Mouse (Mus musculus) neural tube, embryonic 11.5 days (tissue): ENCODE measurements around the gene Trim12c. TPM values are rescaled to one million over a fixed set of nuclear protein-coding genes. Genes with fewer than 3 reads are reported as not detected.
A peak's percentile ranks its signal among the peaks of the same experiment; 100 is the strongest.
"Not testable (repeated sequence)": the region's sequence is repeated elsewhere in the genome, so short reads cannot be mapped to it uniquely, and the experiment has no call there.

Experiments used
- ATAC-seq: fragments of 200-750 bp; cut with Nextera tagmentation; 2 replicates; pipeline ENCODE4 v1.8.0; 2017; ENCODE audit warnings: moderate number of reproducible peaks, mild to moderate bottlenecking, moderate TSS enrichment, moderate library complexity; ENCODE audit not compliant: insufficient read depth, low FRiP score, low TSS enrichment
- DNase-seq: peaks from one replicate; pipeline ENCODE4 v3.0.0-alpha.2; 2015; ENCODE audit warnings: low spot score
- H3K27ac ChIP-seq: fragments of 300-500 bp; sonication (generic); 2 replicates; pipeline ENCODE4 v1.5.1; 2014; ENCODE audit warnings: low read depth, mild to moderate bottlenecking, low read length
- H3K27me3 ChIP-seq: fragments of 300-500 bp; sonication (generic); 2 replicates; pipeline ENCODE4 v1.6.1; 2014; ENCODE audit warnings: mild to moderate bottlenecking, low read length, mixed read lengths; ENCODE audit not compliant: control insufficient read depth, insufficient read depth
- H3K36me3 ChIP-seq: fragments of 300-500 bp; sonication (generic); 2 replicates; pipeline ENCODE4 v1.6.1; 2014; ENCODE audit warnings: mild to moderate bottlenecking, low read length, moderate library complexity, mixed read lengths; ENCODE audit not compliant: control insufficient read depth, insufficient read depth
- H3K4me1 ChIP-seq: fragments of 300-500 bp; sonication (generic); 2 replicates; pipeline ENCODE4 v1.6.1; 2014; ENCODE audit warnings: low read length, mixed read lengths; ENCODE audit not compliant: control insufficient read depth, insufficient read depth
- H3K4me2 ChIP-seq: fragments of 300-500 bp; sonication (generic); 2 replicates; pipeline ENCODE4 v1.6.1; 2014; ENCODE audit warnings: low read depth, mild to moderate bottlenecking, moderate library complexity
- H3K4me3 ChIP-seq: fragments of 300-500 bp; sonication (generic); 2 replicates; pipeline ENCODE4 v1.5.1; 2014; ENCODE audit warnings: low read depth, low read length
- H3K9ac ChIP-seq: fragments of 300-500 bp; sonication (generic); 2 replicates; pipeline ENCODE4 v1.6.1; 2014; ENCODE audit warnings: mild to moderate bottlenecking, low read length
- H3K9me3 ChIP-seq: fragments of 300-500 bp; sonication (generic); 2 replicates; pipeline ENCODE4 v1.6.1; 2016; ENCODE audit warnings: low read length; ENCODE audit not compliant: control insufficient read depth
- WGBS: fragments of 180-500 bp; shearing (Covaris S2); extraction: QIAGEN DNeasy Blood & Tissue Kit; methylation state at CpG from one replicate; pipeline ENCODE4 v1.1.7; 2014; 5-methylcytosine and 5-hydroxymethylcytosine counted together
- polyA plus RNA-seq: library from polyadenylated mRNA; unstranded; fragments of >200 nt; fragmentation: Nextera tagmentation; extraction: Ambion mirVana; gene quantifications from 2 replicates; pipeline ENCODE4 v1.2.1, GENCODE M21; 2014

Trim12c gene
- polyA plus RNA-seq = 0.45 and 0.62 TPM in 2 replicates

- peak; percentile 60 for DNase-seq
- Histone ChIP-seq H3K4me1 (no peaks in the 10 kb centered on the region), H3K9ac (no peak within 1 kb of the TSS), H3K27me3 (no peaks in the 10 kb centered on the region), H3K9me3 (no peaks in the 10 kb centered on the region), H3K4me2 (peak within 1 kb of the TSS; percentile 33), H3K4me3 (peak within 1 kb of the TSS; percentile 26), H3K27ac (no peak within 1 kb of the TSS), H3K36me3 (no peaks in the 10 kb centered on the region)
- ATAC-seq = peak; percentile 88
- 8% methylated on average over 14 of the region's 14 CpGs for WGBS
Observed at GRCm38 (mm10) chr7:104352717-104353599, at the start of gene Trim12c. Trim12c (minus strand) TSS chr7:104353362.

DNA sequence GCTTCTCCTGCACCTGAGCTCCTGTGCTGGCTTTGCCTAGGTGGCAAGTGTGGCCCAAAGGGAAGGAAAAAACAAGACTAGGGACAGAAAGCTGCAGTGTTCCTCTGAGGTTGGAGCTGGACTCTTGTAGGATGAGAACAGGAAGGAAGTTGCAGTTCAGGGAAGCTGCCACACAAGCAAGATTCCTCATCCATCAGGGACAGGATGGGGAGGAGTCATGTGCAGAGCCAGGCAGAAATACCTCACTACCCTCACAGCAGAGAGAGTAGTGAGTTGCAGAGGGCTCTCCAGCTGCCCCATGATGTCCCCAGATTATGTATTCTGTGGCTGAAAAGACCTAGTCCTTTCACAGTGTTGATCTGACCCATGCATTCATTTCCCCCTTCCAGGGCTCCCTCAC, 48.0 kb upstream of the Trim12c start:
- Histone ChIP-seq H3K9ac (no peak overlapping the region), H3K4me1 (no peaks in the 10 kb centered on the region), H3K27ac (no peak overlapping the region), H3K4me2 (no peak overlapping the region), H3K4me3 (no peak overlapping the region), H3K27me3 (no peaks in the 10 kb centered on the region), H3K36me3 (no peaks in the 10 kb centered on the region), H3K9me3 (no peaks in the 10 kb centered on the region)
- no peak for ATAC-seq
- DNase-seq = no peak

DNA sequence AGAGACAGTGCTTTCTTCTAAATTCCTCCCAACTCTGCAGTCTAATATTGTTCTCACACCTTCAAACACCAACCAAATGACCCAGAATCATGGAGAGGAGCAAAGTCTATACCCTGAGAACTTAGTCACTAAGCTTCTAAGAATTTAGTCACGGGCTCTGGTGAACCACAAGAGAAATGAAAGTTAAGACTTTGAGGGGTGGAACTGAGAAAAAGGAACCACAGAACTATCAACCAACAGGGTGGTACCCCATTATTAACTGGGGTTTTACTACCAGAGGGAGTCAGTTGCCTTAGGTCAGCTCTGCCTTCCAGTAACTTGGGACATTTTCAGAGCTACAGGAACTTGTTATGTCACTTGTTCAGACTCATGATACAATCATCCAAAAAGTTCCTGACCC, 47.5 kb upstream of the Trim12c start, which contains the start of gene Trim30c:
Gene Trim30c (minus strand): TSS at position 140 of the 400 bp plus-strand sequence.
- DNase-seq (no peak), ATAC-seq (no peak)
- no peaks in the 10 kb centered on the region for H3K36me3 ChIP-seq
- H3K4me3 ChIP-seq = no peak within 1 kb of the TSS
- no peaks in the 10 kb centered on the region for H3K4me1 ChIP-seq
- WGBS = 82% methylated on average over 1 of the region's 1 CpGs
- no peaks in the 10 kb centered on the region for H3K27me3 ChIP-seq
- H3K9ac ChIP-seq = no peak within 1 kb of the TSS
- H3K4me2 ChIP-seq = no peak within 1 kb of the TSS
- H3K9me3 ChIP-seq = no peaks in the 10 kb centered on the region
- no peak within 1 kb of the TSS for H3K27ac ChIP-seq

GRCm38 (mm10) chr7:104398492-104398891, 45.3 kb upstream of the Trim12c start:
- no peak overlapping the region for H3K27ac ChIP-seq
- H3K4me1 ChIP-seq = no peaks in the 10 kb centered on the region
- WGBS = 89% methylated on average over 1 of the region's 1 CpGs
- no peak overlapping the region for H3K9ac ChIP-seq
- H3K4me2 ChIP-seq = no peak overlapping the region
- no peak overlapping the region for H3K4me3 ChIP-seq
- H3K9me3 ChIP-seq = no peaks in the 10 kb centered on the region
- no peaks in the 10 kb centered on the region for H3K27me3 ChIP-seq
- DNase-seq (no peak), ATAC-seq (no peak)
- H3K36me3 ChIP-seq = no peaks in the 10 kb centered on the region

DNA sequence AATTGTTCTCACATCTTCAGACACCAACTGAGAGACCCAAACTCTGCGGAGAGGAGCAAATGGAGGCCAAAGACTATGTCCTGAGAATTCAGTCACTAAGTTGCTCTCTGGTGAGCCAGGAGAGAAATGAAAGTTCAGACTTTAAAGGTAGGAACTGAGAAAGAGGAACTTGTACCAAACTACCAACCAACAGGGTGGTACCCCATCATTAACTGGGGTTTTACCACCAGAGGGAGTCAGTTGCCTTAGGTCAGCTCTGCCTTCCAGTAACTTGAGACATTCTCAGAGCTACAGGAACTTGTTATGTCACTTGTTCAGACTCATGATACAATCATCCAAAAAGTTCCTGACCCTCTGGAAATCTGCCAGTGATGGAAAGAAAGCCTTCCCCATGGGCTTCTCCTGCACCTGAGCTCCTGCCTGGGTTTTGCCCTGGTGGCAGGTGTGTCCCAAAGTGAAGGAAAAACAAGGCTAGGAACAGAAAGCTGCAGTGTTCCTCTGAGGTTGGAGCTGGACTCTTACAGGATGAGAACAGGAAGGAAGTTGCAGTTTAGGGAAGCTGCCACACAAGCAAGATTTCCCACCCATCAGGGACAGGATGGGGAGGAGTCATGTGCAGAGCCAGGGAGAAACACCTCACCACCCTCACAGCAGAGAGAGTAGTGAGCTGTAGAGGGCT, 16.7 kb upstream of the Trim12c start, which contains the start of gene Trim30b:
Gene Trim30b (minus strand): TSS at position 149 of the 679 bp plus-strand sequence.
- DNase-seq (no peak), ATAC-seq (no peak)
- 68% methylated on average over 1 of the region's 1 CpGs for WGBS
- H3K4me2 ChIP-seq = no peak within 1 kb of the TSS
- no peaks in the 10 kb centered on the region for H3K4me1 ChIP-seq
- H3K27ac ChIP-seq = no peak within 1 kb of the TSS
- H3K9me3 ChIP-seq = no peaks in the 10 kb centered on the region
- no peak within 1 kb of the TSS for H3K4me3 ChIP-seq
- no peaks in the 10 kb centered on the region for H3K27me3 ChIP-seq
- H3K36me3 ChIP-seq = no peaks in the 10 kb centered on the region
- H3K9ac ChIP-seq = no peak within 1 kb of the TSS

GRCm38 (mm10) chr7:104366339-104366738, 13.2 kb upstream of the Trim12c start:
- H3K9ac ChIP-seq = no peak overlapping the region
- H3K36me3 ChIP-seq = no peaks in the 10 kb centered on the region
- H3K4me2 ChIP-seq = no peak overlapping the region
- ATAC-seq (no peak), DNase-seq (no peak)
- H3K27me3 ChIP-seq = no peaks in the 10 kb centered on the region
- no peak overlapping the region for H3K27ac ChIP-seq
- no peaks in the 10 kb centered on the region for H3K4me1 ChIP-seq
- no peak overlapping the region for H3K4me3 ChIP-seq
- H3K9me3 ChIP-seq = no peaks in the 10 kb centered on the region

DNA sequence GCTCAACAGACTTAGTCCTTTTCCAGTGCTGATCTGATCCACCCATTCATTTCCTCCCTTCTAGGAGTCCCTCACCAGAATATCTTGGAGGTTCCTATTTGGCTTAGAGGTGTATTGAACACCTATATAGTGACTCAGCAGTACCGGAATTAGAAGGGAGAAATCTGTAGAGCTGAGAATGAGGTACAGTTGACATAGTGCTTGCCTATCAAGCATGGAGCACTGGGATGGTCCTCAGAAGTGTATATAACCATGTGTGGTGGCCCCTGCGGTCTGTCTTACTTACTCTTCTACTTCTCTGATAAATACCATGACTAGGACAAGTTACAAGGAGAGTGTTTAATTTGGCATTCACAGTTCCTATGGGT, 422 bp upstream of the Trim12c start:
- DNase-seq = no peak
- Histone ChIP-seq H3K27me3 (no peaks in the 10 kb centered on the region), H3K9me3 (no peaks in the 10 kb centered on the region), H3K4me3 (no peak overlapping the region), H3K36me3 (no peaks in the 10 kb centered on the region), H3K4me1 (no peaks in the 10 kb centered on the region), H3K27ac (no peak overlapping the region), H3K4me2 (no peak overlapping the region; the same call in 1 of the 2 replicates), H3K9ac (no peak overlapping the region)
- ATAC-seq = peak; percentile 12; the same call in 1 of the 2 replicates
- 75% methylated on average over 2 of the region's 2 CpGs for WGBS

GRCm38 (mm10) chr7:104348043-104348442, 5.1 kb downstream of the Trim12c start:
- not testable (repeated sequence) for H3K4me1 ChIP-seq, H3K9ac ChIP-seq, DNase-seq, H3K4me2 ChIP-seq, H3K36me3 ChIP-seq, ATAC-seq, H3K9me3 ChIP-seq, H3K4me3 ChIP-seq, H3K27me3 ChIP-seq, H3K27ac ChIP-seq
- 91% methylated on average over 4 of the region's 4 CpGs for WGBS
